Comparison of ENCODE assay signal across 7 mouse cellular contexts in genomic region chr2:79256376-79256775, GRCm38 (mm10). TPM values are rescaled to one million over a fixed set of nuclear protein-coding genes. Genes with fewer than 3 reads are reported as not detected.
A peak's percentile ranks its signal among the peaks of the same experiment; 100 is the strongest.
DNase-seq lines count a peak whose midpoint lies in the region; ATAC-seq and TF ChIP-seq lines count a peak whose summit lies in the region.

No protein-coding gene starts in this region.

- no peak for TF ChIP-seq EP300 in stomach, postnatal 0 days (optimal IDR thresholded peaks at IDR 0.05)

- no peak for TF ChIP-seq CTCF in stomach, postnatal 0 days (IDR thresholded peaks at IDR 0.05; ENCODE audit: low read depth)

- peak overlapping the region; percentile 98 for H3K4me3 ChIP-seq in megakaryocyte, embryonic 14.5 days (replicated peaks)
- H3K4me3 ChIP-seq in forebrain, embryonic 14.5 days (ENCODE audit: low read depth, low read length) = peak overlapping the region; percentile 43
- peak overlapping the region; percentile 93 for H3K4me3 ChIP-seq in liver, embryonic 12.5 days
- H3K4me3 ChIP-seq in stomach, postnatal 0 days (ENCODE audit: low read depth, low read length) = peak overlapping the region; percentile 39

- no peak overlapping the region for H3K27ac ChIP-seq in forebrain, embryonic 14.5 days (ENCODE audit: low read depth, low read length)
- H3K27ac ChIP-seq in liver, embryonic 12.5 days = peak overlapping the region; percentile 98
- H3K27ac ChIP-seq in stomach, postnatal 0 days (replicated peaks) = no peak overlapping the region; the same call in 1 of the 2 replicates

- H3K9ac ChIP-seq in forebrain, embryonic 14.5 days (ENCODE audit: low read length) = no peak overlapping the region
- H3K9ac ChIP-seq in liver, embryonic 12.5 days = peak overlapping the region; percentile 97
- H3K9ac ChIP-seq in stomach, postnatal 0 days (ENCODE audit: low read length) = no peak overlapping the region

- no peaks in the 10 kb centered on the region for H3K27me3 ChIP-seq in megakaryocyte, embryonic 14.5 days (replicated peaks)
- 0 out of 2 replicates have a peak, but pooled peaks cover 5% of the 10 kb centered on the region for H3K27me3 ChIP-seq in forebrain, embryonic 14.5 days (replicated peaks; ENCODE audit: control insufficient read depth, insufficient read depth, low read length)
- no peaks in the 10 kb centered on the region for H3K27me3 ChIP-seq in liver, embryonic 12.5 days (replicated peaks)
- no peaks in the 10 kb centered on the region for H3K27me3 ChIP-seq in stomach, postnatal 0 days (ENCODE audit: control insufficient read depth, insufficient read depth, low read length)

- peak overlapping the region; percentile 89 for H3K4me2 ChIP-seq in forebrain, embryonic 14.5 days (ENCODE audit: low read length)
- H3K4me2 ChIP-seq in liver, embryonic 12.5 days = peak overlapping the region; percentile 79
- peak overlapping the region; percentile 63 for H3K4me2 ChIP-seq in stomach, postnatal 0 days (replicated peaks; ENCODE audit: low read depth)

- ATAC-seq in megakaryocyte, adult 5-6 weeks (ENCODE audit: poor library complexity, severe bottlenecking) = no peak
- no peak for ATAC-seq in forebrain, embryonic 14.5 days
- ATAC-seq in liver, embryonic 12.5 days = no peak
- no peak for ATAC-seq in stomach, postnatal 0 days (ENCODE audit: low FRiP score, low TSS enrichment)
- ATAC-seq in inflammation-experienced regulatory T-cells, adult 6 months = no peak

- WGBS in forebrain, embryonic 14.5 days = 84% methylated on average over 1 of the region's 1 CpGs
- WGBS in liver, embryonic 12.5 days (ENCODE audit: insufficient replicate concordance) = 27% methylated on average over 1 of the region's 1 CpGs
- WGBS in stomach, postnatal 0 days = 73% methylated on average over 1 of the region's 1 CpGs

- DNase-seq in forebrain, embryonic 14.5 days (ENCODE audit: low spot score) = no peak
- no peak for DNase-seq in stomach, postnatal 0 days (ENCODE audit: low spot score)
- DNase-seq in retina, postnatal 1 day = no peak

- no peaks in the 10 kb centered on the region for H3K36me3 ChIP-seq in megakaryocyte, embryonic 14.5 days (replicated peaks; ENCODE audit: low read length)
- H3K36me3 ChIP-seq in forebrain, embryonic 14.5 days (ENCODE audit: control insufficient read depth, insufficient read depth, low read length) = no peaks in the 10 kb centered on the region
- peaks cover 13% of the 10 kb centered on the region for H3K36me3 ChIP-seq in liver, embryonic 12.5 days
- no peaks in the 10 kb centered on the region for H3K36me3 ChIP-seq in stomach, postnatal 0 days (ENCODE audit: control insufficient read depth, insufficient read depth, low read length)

- no peaks in the 10 kb centered on the region for H3K9me3 ChIP-seq in megakaryocyte, embryonic 14.5 days
- H3K9me3 ChIP-seq in forebrain, embryonic 14.5 days (replicated peaks; ENCODE audit: control insufficient read depth, low read length) = no peaks in the 10 kb centered on the region
- H3K9me3 ChIP-seq in liver, embryonic 12.5 days (replicated peaks) = no peaks in the 10 kb centered on the region
- no peaks in the 10 kb centered on the region for H3K9me3 ChIP-seq in stomach, postnatal 0 days (ENCODE audit: control insufficient read depth, low read length)

- H3K4me1 ChIP-seq in megakaryocyte, embryonic 14.5 days = peaks cover 73% of the 10 kb centered on the region
- peaks cover 3% of the 10 kb centered on the region; the same call in 1 of the 2 replicates for H3K4me1 ChIP-seq in forebrain, embryonic 14.5 days (ENCODE audit: control insufficient read depth, insufficient read depth, low read length)
- H3K4me1 ChIP-seq in liver, embryonic 12.5 days = peaks cover 60% of the 10 kb centered on the region
- peaks cover 2% of the 10 kb centered on the region; the same call in 1 of the 2 replicates for H3K4me1 ChIP-seq in stomach, postnatal 0 days (replicated peaks; ENCODE audit: control insufficient read depth, insufficient read depth)

RNA-seq across cellular contexts. Expression of gene Itga4, which starts 1.1 kb away (rescaled TPM):
- 1.6 TPM in 1 of 2 replicates, not detected in the other for polyA plus RNA-seq in megakaryocyte, embryonic 14.5 days (2012; ENCODE audit: insufficient read depth, low replicate concordance)
- total RNA-seq in megakaryocyte, adult 5-6 weeks (2015) = 208 and 212 TPM in 2 replicates
- total RNA-seq in megakaryocyte, adult 5-6 weeks (2017) = 170 and 201 TPM in 2 replicates
- polyA plus RNA-seq in forebrain, embryonic 14.5 days (2014; fragmentation: Nextera tagmentation; extraction: Ambion mirVana) = 2.3 and 2.4 TPM in 2 replicates
- polyA plus RNA-seq in liver, embryonic 12.5 days (2016; fragmentation: Nextera tagmentation; extraction: Ambion mirVana) = 36.9 and 39.3 TPM in 2 replicates
- polyA plus RNA-seq in stomach, postnatal 0 days (2015; fragmentation: Nextera tagmentation; extraction: Ambion mirVana) = 1.3 TPM in 2 replicates
- polyA plus RNA-seq in inflammation-experienced regulatory T-cells, adult 6 months (2017; shearing (Covaris generic)) = 100 to 1,000 TPM; 202 to 296 (median 279) TPM

Comparison
In these comparisons a context has a peak if more than half of its experiments do, and no peak if none do; other contexts are left out.
1. H3K4me3 ChIP-seq: peak in every context shown above with its lines; median percentile 98 in megakaryocyte, embryonic 14.5 days; 93 in liver, embryonic 12.5 days; 43 in forebrain, embryonic 14.5 days; 39 in stomach, postnatal 0 days.
2. RNA of gene Itga4, which starts 1.1 kb away (polyA plus RNA-seq): 202 to 296 TPM in inflammation-experienced regulatory T-cells, adult 6 months and 36.9 to 39.3 TPM in liver, embryonic 12.5 days; 2.3 to 2.4 TPM in forebrain, embryonic 14.5 days, 1.6 TPM in megakaryocyte, embryonic 14.5 days and 1.3 TPM in stomach, postnatal 0 days; every median in the first group is over 10 times any median in the second.
3. Peak in every context shown above with its lines, with median percentiles within 50 percentile points of each other: H3K4me2 ChIP-seq.